Mouse (Mus musculus) hindbrain, embryonic 13.5 days (tissue): ENCODE results near the gene Osbpl10. TPM values are rescaled to one million over a fixed set of nuclear protein-coding genes. Genes with fewer than 3 reads are reported as not detected.

Experiments
- ATAC-seq: fragments of 200-750 bp; cut with Nextera tagmentation; 2 replicates; pipeline ENCODE4 v1.8.0; 2017; ENCODE audit warnings: moderate TSS enrichment; ENCODE audit not compliant: low FRiP score
- H3K27ac ChIP-seq: fragments of 300-500 bp; sonication (generic); 2 replicates; pipeline ENCODE4 v1.5.1; 2015; ENCODE audit warnings: inconsistent platforms, mild to moderate bottlenecking, moderate library complexity
- H3K27me3 ChIP-seq: fragments of 300-500 bp; sonication (generic); 2 replicates; pipeline ENCODE4 v1.6.1; 2015; ENCODE audit warnings: mild to moderate bottlenecking, inconsistent platforms
- H3K36me3 ChIP-seq: fragments of 300-500 bp; sonication (generic); 2 replicates; pipeline ENCODE4 v1.6.1; 2015; ENCODE audit warnings: mild to moderate bottlenecking, inconsistent platforms
- H3K4me1 ChIP-seq: fragments of 300-500 bp; sonication (generic); replicated peaks from 2 replicates; pipeline ENCODE4 v1.6.1; 2015; ENCODE audit warnings: inconsistent platforms
- H3K4me2 ChIP-seq: fragments of 300-500 bp; sonication (generic); 2 replicates; pipeline ENCODE4 v1.6.1; 2015; ENCODE audit warnings: inconsistent platforms, mild to moderate bottlenecking, moderate library complexity
- H3K4me3 ChIP-seq: fragments of 300-500 bp; sonication (generic); 2 replicates; pipeline ENCODE4 v1.5.1; 2015; ENCODE audit warnings: mild to moderate bottlenecking, inconsistent platforms
- H3K9ac ChIP-seq: fragments of 300-500 bp; sonication (generic); 2 replicates; pipeline ENCODE4 v1.6.1; 2015; ENCODE audit warnings: mild to moderate bottlenecking, inconsistent platforms
- H3K9me3 ChIP-seq: fragments of 300-500 bp; sonication (generic); 2 replicates; pipeline ENCODE4 v1.6.1; 2016; ENCODE audit warnings: inconsistent platforms
- WGBS: fragments of 180-500 bp; shearing (Covaris S2); methylation state at CpG from one replicate; pipeline ENCODE4 v1.1.7; 2015; 5-methylcytosine and 5-hydroxymethylcytosine counted together
- polyA plus RNA-seq: library from polyadenylated mRNA; unstranded; fragments of >200 nt; fragmentation: Nextera tagmentation; extraction: Ambion mirVana; gene quantifications from 2 replicates; pipeline ENCODE4 v1.2.1, GENCODE M21; 2015

Osbpl10 gene
- polyA plus RNA-seq, 1 experiment from 2014 or later: 1.8 TPM

DNA sequence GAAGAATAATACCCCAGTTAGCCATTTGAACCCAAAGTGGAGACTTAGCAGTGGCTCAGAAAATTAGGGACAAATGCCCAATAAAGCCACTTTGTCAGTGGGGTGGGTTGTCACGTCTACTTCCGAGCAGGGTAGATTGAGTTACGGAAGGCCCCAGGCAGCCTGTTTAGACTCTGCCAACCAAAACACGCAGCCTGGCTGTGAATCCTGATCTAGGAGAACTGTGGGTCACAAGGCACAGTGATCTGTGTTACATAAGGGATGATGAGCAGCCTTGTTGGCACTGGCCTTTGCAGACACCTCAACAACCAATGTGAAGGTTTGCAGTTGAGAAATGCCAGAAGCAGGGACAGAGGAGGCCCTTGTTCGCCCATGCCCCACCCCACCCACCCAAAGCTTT, 183.2 kb downstream of the Osbpl10 start:
- Histone ChIP-seq H3K27me3 (no peaks in the 10 kb centered on the region), H3K9ac (no peak overlapping the region), H3K4me2 (no peak overlapping the region), H3K4me1 (peaks cover 7% of the 10 kb centered on the region; the same call in 1 of the 2 replicates), H3K27ac (no peak overlapping the region), H3K9me3 (no peaks in the 10 kb centered on the region), H3K36me3 (no peaks in the 10 kb centered on the region), H3K4me3 (no peak overlapping the region)
- no peak for ATAC-seq
- WGBS: 83% methylated on average over 5 of the region's 5 CpGs

DNA sequence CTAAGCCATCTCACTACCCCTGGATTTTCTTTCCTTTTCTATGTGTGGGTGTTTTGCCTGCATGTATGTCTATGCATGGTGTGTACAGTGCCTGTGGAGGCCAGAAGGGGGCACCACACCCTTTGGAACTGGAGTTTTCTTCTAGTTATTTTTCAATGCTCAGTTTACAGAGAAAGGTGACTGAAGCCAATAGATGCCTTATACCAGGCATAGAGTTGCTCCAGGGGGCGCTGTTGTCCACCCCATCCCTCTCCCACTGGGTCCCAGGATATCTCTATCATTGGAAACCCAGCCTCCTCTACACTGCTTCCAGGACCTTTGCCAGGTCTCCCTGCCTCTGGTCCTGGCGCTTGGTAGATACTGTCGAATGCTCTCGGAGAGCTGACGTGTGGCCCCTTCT, 184.7 kb downstream of the Osbpl10 start:
- 56% methylated on average over 5 of the region's 5 CpGs for WGBS
- Histone ChIP-seq H3K27me3 (no peaks in the 10 kb centered on the region), H3K4me1 (peaks cover 7% of the 10 kb centered on the region; the same call in 1 of the 2 replicates), H3K27ac (no peak overlapping the region), H3K36me3 (no peaks in the 10 kb centered on the region), H3K9me3 (no peaks in the 10 kb centered on the region), H3K9ac (no peak overlapping the region), H3K4me2 (no peak overlapping the region), H3K4me3 (no peak overlapping the region)
- ATAC-seq: peak; percentile 21; the same call in 1 of the 2 replicates

DNA sequence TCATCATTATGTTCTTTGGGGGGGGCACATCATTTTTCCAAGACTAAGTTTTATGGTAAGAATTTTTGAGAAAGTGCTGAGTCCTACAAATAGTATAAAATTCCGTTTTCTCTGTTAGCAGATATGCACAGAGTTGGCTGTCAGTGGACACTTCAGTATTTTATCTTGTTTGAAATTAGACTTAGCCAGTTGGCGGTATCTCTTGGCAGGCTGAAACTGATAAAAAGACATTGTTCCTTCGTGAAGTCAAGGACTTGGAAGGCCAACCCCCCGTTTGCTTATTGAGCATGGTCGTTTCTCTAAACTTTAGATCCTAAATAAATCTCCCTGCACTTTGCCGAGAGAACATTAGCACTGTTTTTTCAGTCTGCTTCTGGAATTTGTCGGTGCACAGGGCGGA, 185.3 kb downstream of the Osbpl10 start:
- H3K4me3 ChIP-seq: no peak overlapping the region
- H3K9me3 ChIP-seq: no peaks in the 10 kb centered on the region
- no peaks in the 10 kb centered on the region for H3K36me3 ChIP-seq
- no peaks in the 10 kb centered on the region for H3K27me3 ChIP-seq
- WGBS: 77% methylated on average over 8 of the region's 8 CpGs
- no peak overlapping the region for H3K9ac ChIP-seq
- peaks cover 7% of the 10 kb centered on the region; the same call in 1 of the 2 replicates for H3K4me1 ChIP-seq
- H3K27ac ChIP-seq: 0 out of 2 replicates have a peak overlapping the region, but pooled peaks have one; percentile 3
- no peak for ATAC-seq
- H3K4me2 ChIP-seq: no peak overlapping the region

DNA sequence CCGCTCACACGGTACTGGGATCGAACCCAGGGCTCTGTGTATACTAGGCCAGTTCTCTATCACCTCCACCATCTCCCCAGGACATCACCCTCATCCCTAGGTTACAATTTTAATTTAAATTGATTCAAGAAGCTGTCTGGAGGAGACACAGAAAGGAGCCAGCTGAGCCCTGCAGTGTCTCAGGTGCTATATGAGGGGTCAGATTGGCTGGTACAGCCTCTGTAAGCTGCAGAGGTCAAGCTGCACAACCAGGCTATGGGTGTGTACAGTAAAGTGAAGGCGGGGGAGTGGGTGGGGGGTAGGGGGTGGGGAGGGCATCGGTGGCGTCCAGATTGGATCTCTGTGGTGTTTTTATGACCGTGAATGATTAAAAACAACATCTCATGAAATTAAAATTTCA, 186.0 kb downstream of the Osbpl10 start:
- no peaks in the 10 kb centered on the region for H3K27me3 ChIP-seq
- no peak overlapping the region for H3K4me3 ChIP-seq
- H3K36me3 ChIP-seq: no peaks in the 10 kb centered on the region
- H3K4me2 ChIP-seq: no peak overlapping the region
- peak overlapping the region; percentile 3; the same call in 1 of the 2 replicates for H3K27ac ChIP-seq
- no peak for ATAC-seq
- no peaks in the 10 kb centered on the region for H3K9me3 ChIP-seq
- H3K4me1 ChIP-seq: peaks cover 7% of the 10 kb centered on the region; the same call in 1 of the 2 replicates
- WGBS: 54% methylated on average over 7 of the region's 7 CpGs
- no peak overlapping the region for H3K9ac ChIP-seq

DNA sequence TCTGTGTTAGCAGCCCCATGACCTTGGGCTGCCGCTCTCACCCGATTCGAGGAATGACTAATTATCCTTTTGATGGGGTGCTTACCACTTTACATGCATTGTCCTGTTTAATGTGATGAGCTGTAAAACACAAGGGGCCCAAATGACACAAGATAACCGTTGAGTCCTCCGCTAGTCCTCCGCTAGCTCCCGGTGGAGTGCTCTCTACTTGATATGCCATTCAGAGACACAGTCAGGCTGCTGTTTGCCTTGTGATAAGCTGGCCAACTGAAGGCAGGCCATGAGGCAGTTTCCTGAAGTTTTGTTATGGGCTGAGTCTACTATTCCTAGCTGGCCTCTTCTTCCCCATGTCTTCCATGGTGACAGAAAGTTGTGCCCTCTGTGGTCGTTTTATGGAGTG, 187.6 kb downstream of the Osbpl10 start:
- Histone ChIP-seq H3K9ac (no peak overlapping the region), H3K4me2 (no peak overlapping the region), H3K36me3 (no peaks in the 10 kb centered on the region), H3K4me1 (peaks cover 7% of the 10 kb centered on the region; the same call in 1 of the 2 replicates), H3K9me3 (no peaks in the 10 kb centered on the region), H3K27ac (no peak overlapping the region), H3K4me3 (no peak overlapping the region), H3K27me3 (no peaks in the 10 kb centered on the region)
- 51% methylated on average over 8 of the region's 8 CpGs for WGBS
- no peak for ATAC-seq

DNA sequence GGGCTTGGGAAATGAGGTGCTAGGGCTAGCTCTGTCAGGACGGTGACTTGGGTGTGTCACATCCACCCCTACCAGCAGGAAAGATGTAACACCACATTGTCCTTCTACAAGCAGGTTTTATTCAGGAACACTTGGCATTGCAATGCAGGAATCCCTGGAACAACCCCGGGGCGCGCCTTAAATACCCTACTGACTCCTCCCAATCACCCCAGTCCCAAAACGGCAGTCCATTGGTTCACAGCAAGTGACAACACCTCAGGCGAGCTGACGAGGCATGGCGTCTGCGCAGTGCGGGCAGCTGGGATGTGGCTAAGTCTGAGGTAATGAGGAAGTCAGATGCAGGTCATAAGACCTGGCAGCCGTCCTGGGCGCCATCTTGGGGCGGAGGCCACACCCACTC, 191.2 kb downstream of the Osbpl10 start:
- Histone ChIP-seq H3K4me2 (no peak overlapping the region), H3K27ac (no peak overlapping the region), H3K36me3 (no peaks in the 10 kb centered on the region), H3K9ac (no peak overlapping the region), H3K4me3 (no peak overlapping the region), H3K27me3 (no peaks in the 10 kb centered on the region), H3K4me1 (no peaks in the 10 kb centered on the region), H3K9me3 (no peaks in the 10 kb centered on the region)
- WGBS: 94% methylated on average over 13 of the region's 13 CpGs
- ATAC-seq: no peak

DNA sequence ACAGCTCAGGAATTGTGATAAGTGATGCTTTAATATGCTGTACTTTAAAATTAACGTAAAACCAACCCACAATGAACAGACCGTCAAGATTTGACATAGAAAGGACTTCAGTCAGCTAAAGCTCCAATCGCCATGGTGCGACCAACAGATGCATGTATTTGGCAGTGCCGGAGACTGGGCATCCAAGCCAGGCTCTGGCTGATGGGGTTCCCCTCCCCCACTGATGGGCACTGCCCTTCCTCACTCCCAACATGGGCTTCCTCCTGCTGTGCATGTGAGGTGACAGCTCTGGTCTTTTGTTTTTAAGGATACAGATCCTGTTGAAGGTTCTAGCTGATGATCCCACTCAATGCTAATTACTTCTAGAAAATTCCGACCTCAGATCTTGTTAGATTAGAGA, 193.7 kb downstream of the Osbpl10 start:
- no peaks in the 10 kb centered on the region for H3K27me3 ChIP-seq
- H3K4me1 ChIP-seq: no peaks in the 10 kb centered on the region
- H3K9ac ChIP-seq: no peak overlapping the region
- ATAC-seq: no peak
- no peak overlapping the region for H3K4me3 ChIP-seq
- no peak overlapping the region for H3K27ac ChIP-seq
- 92% methylated on average over 6 of the region's 6 CpGs for WGBS
- H3K9me3 ChIP-seq: no peaks in the 10 kb centered on the region
- no peak overlapping the region for H3K4me2 ChIP-seq
- H3K36me3 ChIP-seq: no peaks in the 10 kb centered on the region

DNA sequence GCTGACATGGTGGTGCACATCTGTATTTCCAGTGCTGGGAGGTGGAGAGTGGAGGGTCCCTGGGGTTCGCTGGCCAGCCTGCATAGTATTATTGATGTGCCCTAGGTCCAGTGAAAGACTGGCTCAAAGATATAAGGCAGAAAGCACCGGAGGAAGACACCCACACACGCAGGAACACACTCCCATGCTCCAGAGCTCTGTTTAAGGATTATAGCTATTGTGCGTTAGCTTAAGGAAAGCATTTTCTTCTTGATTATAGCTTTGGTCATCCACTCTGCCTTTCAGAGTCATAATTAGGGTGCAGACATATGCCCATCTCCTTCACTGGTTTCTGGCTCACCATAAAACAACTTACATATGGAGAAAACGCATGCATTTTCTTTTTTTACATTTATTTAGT, 200.8 kb downstream of the Osbpl10 start:
- WGBS: 91% methylated on average over 5 of the region's 5 CpGs
- Histone ChIP-seq H3K9me3 (no peaks in the 10 kb centered on the region), H3K27ac (no peak overlapping the region), H3K4me3 (no peak overlapping the region), H3K36me3 (0 out of 2 replicates have a peak, but pooled peaks cover 2% of the 10 kb centered on the region), H3K27me3 (no peaks in the 10 kb centered on the region), H3K4me1 (0 out of 2 replicates have a peak, but pooled peaks cover 12% of the 10 kb centered on the region), H3K4me2 (no peak overlapping the region), H3K9ac (no peak overlapping the region)
- ATAC-seq: no peak

DNA sequence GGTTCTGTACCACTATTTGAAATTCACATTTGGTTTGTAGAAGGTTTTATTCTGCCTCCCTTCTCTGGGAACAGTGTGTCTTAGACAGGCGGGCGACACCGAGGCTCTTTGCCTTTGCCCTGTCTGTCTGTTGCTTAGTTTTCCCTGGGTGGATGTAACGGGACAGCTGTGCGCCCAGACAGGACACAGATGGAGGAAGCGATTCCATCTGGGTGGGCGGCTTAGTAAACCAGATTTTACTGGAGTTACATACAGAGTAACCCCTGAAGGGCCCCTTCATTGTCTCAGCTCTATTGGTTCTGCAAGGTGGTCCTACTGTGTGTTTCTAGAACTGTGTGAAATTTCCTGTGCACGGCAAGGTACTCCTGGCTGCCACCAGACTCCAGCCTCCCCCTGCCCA, 201.6 kb downstream of the Osbpl10 start:
- ATAC-seq: 0 out of 2 replicates have a peak, but pooled peaks have one; percentile 21
- no peak overlapping the region for H3K4me3 ChIP-seq
- H3K27ac ChIP-seq: no peak overlapping the region
- H3K4me2 ChIP-seq: no peak overlapping the region
- H3K9ac ChIP-seq: no peak overlapping the region
- H3K9me3 ChIP-seq: no peaks in the 10 kb centered on the region
- H3K27me3 ChIP-seq: no peaks in the 10 kb centered on the region
- 56% methylated on average over 8 of the region's 8 CpGs for WGBS
- 0 out of 2 replicates have a peak, but pooled peaks cover 12% of the 10 kb centered on the region for H3K4me1 ChIP-seq
- 0 out of 2 replicates have a peak, but pooled peaks cover 2% of the 10 kb centered on the region for H3K36me3 ChIP-seq

DNA sequence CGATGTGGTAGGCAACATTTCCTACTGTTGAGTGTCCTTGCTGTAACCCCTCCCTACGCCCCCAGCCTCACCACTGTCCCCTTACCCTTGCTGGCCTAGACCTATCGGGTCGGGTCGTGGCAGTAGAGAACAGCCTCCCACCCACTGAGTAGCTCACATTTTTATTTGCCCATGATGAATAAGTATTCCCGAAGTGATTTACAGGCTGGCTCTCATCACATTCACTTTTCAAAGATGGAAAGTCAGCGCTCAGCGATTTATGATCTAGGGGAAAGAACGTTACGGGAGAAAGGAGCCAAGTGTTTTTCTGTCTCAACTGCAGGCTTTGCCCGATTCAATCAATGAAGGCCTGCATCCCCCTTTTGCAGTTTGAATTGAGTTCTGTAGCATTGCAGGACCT, 208.0 kb downstream of the Osbpl10 start:
- WGBS: 71% methylated on average over 11 of the region's 11 CpGs
- no peak overlapping the region for H3K4me3 ChIP-seq
- no peak for ATAC-seq
- H3K9me3 ChIP-seq: no peaks in the 10 kb centered on the region
- no peak overlapping the region for H3K4me2 ChIP-seq
- H3K9ac ChIP-seq: no peak overlapping the region
- H3K27ac ChIP-seq: no peak overlapping the region
- H3K27me3 ChIP-seq: no peaks in the 10 kb centered on the region
- peaks cover 10% of the 10 kb centered on the region; the same call in 1 of the 2 replicates for H3K4me1 ChIP-seq
- H3K36me3 ChIP-seq: no peaks in the 10 kb centered on the region

DNA sequence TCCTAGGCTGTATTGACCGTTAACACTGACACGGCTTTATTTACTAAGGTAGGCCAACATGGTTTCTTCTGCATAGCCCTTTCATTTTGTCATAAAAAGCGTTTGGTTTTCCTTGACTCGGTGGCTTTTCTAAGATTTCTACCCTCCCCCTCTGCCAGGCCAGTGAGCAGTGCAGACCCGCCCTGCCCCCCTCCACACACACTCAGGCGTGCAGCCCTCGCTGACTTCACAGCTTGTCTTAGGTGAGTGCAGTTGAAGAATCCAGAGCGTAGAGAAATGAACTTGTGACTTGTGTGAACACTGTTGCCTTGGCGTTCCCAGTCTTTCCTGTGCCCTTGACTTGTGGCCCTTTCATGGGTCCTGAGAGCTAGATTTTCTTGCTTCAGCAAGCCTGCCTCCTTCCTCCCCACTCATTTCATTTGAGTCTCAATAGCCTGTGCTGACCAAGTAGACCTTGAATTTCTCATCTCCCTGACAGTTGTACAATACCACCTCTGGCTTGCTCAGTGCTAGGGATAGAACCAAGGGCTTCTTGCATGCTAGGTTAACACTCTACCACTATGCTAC, 212.1 kb downstream of the Osbpl10 start:
- Histone ChIP-seq H3K4me1 (peaks cover 10% of the 10 kb centered on the region; the same call in 1 of the 2 replicates), H3K4me3 (no peak overlapping the region), H3K9ac (no peak overlapping the region), H3K27me3 (no peaks in the 10 kb centered on the region), H3K27ac (no peak overlapping the region), H3K36me3 (no peaks in the 10 kb centered on the region), H3K9me3 (no peaks in the 10 kb centered on the region), H3K4me2 (no peak overlapping the region)
- ATAC-seq: no peak
- WGBS: 87% methylated on average over 9 of the region's 9 CpGs

DNA sequence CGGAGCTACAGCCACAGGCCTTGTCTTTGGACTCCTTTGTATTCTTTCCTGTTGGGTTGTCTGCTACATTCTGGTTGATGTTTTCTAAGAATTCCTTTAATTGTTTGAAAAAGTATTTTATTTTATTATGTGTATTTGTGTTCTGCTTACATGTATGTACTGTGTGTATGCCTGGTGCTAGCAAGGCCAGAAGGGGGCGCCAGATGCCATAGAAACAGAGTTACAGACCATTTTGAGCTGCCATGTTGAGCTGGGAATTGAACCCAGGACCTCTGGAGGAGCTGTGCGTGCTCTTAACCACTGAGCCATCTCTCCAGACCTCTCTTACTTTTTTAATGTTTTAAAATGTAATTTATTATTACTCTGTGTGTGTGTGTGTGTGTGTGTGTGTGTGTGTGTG, 214.5 kb downstream of the Osbpl10 start:
- H3K36me3 ChIP-seq: no peaks in the 10 kb centered on the region
- H3K9ac ChIP-seq: no peak overlapping the region
- ATAC-seq: no peak
- H3K27ac ChIP-seq: no peak overlapping the region
- H3K4me2 ChIP-seq: no peak overlapping the region
- H3K9me3 ChIP-seq: no peaks in the 10 kb centered on the region
- H3K4me1 ChIP-seq: no peaks in the 10 kb centered on the region
- 86% methylated on average over 3 of the region's 3 CpGs for WGBS
- H3K27me3 ChIP-seq: no peaks in the 10 kb centered on the region
- H3K4me3 ChIP-seq: no peak overlapping the region

DNA sequence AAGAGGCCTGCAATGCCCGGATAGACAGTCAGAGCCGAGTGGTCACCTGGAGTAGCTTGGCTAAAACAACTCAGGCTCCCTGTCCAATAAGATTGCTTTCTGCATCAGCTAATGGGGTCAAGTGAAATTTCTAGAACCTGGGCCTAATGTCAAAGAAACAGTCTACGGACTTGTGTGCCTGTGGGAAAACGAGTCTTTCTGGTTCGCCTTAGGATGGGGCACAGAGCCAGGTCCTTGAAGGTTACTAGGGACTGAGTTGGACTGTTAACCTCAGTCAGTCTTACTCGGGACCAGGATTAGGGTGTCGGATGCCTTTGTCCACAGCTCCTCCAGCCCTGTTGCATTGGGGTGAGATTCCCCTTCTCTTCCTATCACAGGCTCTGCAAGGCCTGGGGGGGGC, 218.7 kb downstream of the Osbpl10 start:
- H3K4me2 ChIP-seq: no peak overlapping the region
- no peaks in the 10 kb centered on the region for H3K36me3 ChIP-seq
- no peaks in the 10 kb centered on the region for H3K27me3 ChIP-seq
- WGBS: 77% methylated on average over 7 of the region's 7 CpGs
- H3K9ac ChIP-seq: no peak overlapping the region
- no peaks in the 10 kb centered on the region for H3K9me3 ChIP-seq
- H3K27ac ChIP-seq: no peak overlapping the region
- H3K4me3 ChIP-seq: no peak overlapping the region
- H3K4me1 ChIP-seq: no peaks in the 10 kb centered on the region
- no peak for ATAC-seq
